Mouse (Mus musculus) limb, embryonic 15.5 days (tissue): ENCODE results near the gene Wdr38. TPM values are rescaled to one million over a fixed set of nuclear protein-coding genes. Genes with fewer than 3 reads are reported as not detected.

ENCODE experiments used
- ATAC-seq: fragments of 200-750 bp; cut with Nextera tagmentation; 2 replicates; pipeline ENCODE4 v1.8.0; 2017; ENCODE audit warnings: low read depth, moderate TSS enrichment; ENCODE audit not compliant: insufficient number of reproducible peaks, low FRiP score, low TSS enrichment
- H3K27ac ChIP-seq: fragments of 300-500 bp; sonication (generic); 2 replicates; pipeline ENCODE4 v1.5.1; 2015; ENCODE audit warnings: moderate library complexity, mild to moderate bottlenecking, inconsistent platforms
- H3K27me3 ChIP-seq: fragments of 300-500 bp; sonication (generic); 2 replicates; pipeline ENCODE4 v1.6.1; 2015; ENCODE audit warnings: inconsistent platforms
- H3K36me3 ChIP-seq: fragments of 300-500 bp; sonication (generic); 2 replicates; pipeline ENCODE4 v1.6.1; 2015; ENCODE audit warnings: inconsistent platforms
- H3K4me1 ChIP-seq: fragments of 300-500 bp; sonication (generic); 2 replicates; pipeline ENCODE4 v1.6.1; 2015; ENCODE audit warnings: inconsistent platforms
- H3K4me2 ChIP-seq: fragments of 300-500 bp; sonication (generic); 2 replicates; pipeline ENCODE4 v1.6.1; 2015; ENCODE audit warnings: mild to moderate bottlenecking, inconsistent platforms
- H3K4me3 ChIP-seq: fragments of 300-500 bp; sonication (generic); 2 replicates; pipeline ENCODE4 v1.5.1; 2015; ENCODE audit warnings: mild to moderate bottlenecking, inconsistent platforms
- H3K9ac ChIP-seq: fragments of 300-500 bp; sonication (generic); 2 replicates; pipeline ENCODE4 v1.6.1; 2015; ENCODE audit warnings: inconsistent platforms
- H3K9me3 ChIP-seq: fragments of 300-500 bp; sonication (generic); 2 replicates; pipeline ENCODE4 v1.6.1; 2016; ENCODE audit warnings: inconsistent platforms
- WGBS: fragments of 180-500 bp; shearing (Covaris S2); methylation state at CpG from one replicate; pipeline ENCODE4 v1.1.7; 2015; 5-methylcytosine and 5-hydroxymethylcytosine counted together
- polyA plus RNA-seq: library from polyadenylated mRNA; unstranded; fragments of >200 nt; fragmentation: Nextera tagmentation; extraction: Ambion mirVana; gene quantifications from 2 replicates; pipeline ENCODE4 v1.2.1, GENCODE M21; 2015

Gene Wdr38
- polyA plus RNA-seq, 1 experiment from 2014 or later: 1.5 TPM

DNA sequence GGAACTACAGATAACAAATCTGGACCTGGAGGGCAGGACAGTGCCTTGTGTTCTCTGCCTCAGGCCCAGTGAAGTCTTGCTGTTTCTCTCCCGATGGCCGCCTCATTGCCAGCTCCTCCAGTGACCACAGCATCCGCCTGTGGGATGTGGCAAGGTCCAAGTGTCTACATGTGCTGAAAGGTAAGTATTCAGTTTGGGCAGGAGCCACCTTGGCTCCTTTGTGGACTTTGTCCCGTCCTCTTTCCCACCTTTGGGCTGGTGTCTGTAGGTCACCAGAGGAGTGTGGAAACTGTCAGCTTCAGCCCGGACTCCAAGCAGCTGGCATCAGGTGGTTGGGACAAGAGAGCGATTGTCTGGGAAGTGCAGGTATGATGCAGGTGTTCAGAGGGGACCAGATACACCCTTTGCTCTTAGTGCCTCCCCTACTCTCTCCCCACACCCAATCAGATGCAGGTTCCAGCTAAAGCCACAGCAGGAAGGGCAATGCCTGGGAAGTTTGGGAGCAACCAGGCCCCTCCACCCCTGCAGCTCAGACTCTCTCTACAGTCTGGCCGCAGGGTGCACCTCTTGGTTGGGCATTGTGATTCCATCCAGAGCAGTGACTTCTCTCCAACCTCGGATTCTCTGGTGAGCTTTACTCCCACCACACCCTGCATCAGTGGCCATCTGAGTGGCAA lies 2.8 kb downstream of the Wdr38 start:
- Histone ChIP-seq H3K4me2 (no peak overlapping the region), H3K9me3 (no peaks in the 10 kb centered on the region), H3K27ac (no peak overlapping the region), H3K4me3 (no peak overlapping the region), H3K4me1 (peaks cover 32% of the 10 kb centered on the region), H3K9ac (no peak overlapping the region), H3K27me3 (no peaks in the 10 kb centered on the region), H3K36me3 (peaks cover 43% of the 10 kb centered on the region)
- ATAC-seq: no peak
- WGBS: 65% methylated on average over 8 of the region's 8 CpGs

DNA sequence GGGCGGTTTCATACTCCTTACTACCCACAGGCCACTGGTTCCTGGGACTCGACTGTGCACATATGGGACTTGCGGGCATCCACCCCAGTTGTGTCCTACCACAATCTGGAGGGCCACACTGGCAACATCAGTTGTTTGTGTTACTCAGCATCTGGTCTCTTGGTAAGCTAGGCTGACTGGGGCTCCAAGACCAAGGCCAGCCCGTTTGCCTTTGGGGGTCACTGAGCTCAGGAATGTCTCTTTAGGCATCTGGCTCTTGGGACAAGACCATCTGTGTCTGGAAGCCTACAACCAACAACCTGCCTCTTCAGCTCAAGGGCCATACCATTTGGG lies 3.3 kb downstream of the Wdr38 start:
- no peaks in the 10 kb centered on the region for H3K27me3 ChIP-seq
- H3K4me1 ChIP-seq: peaks cover 32% of the 10 kb centered on the region
- no peak overlapping the region for H3K4me3 ChIP-seq
- ATAC-seq: no peak
- H3K36me3 ChIP-seq: peaks cover 43% of the 10 kb centered on the region
- no peak overlapping the region for H3K27ac ChIP-seq
- no peak overlapping the region for H3K9ac ChIP-seq
- H3K4me2 ChIP-seq: no peak overlapping the region
- no peaks in the 10 kb centered on the region for H3K9me3 ChIP-seq
- 80% methylated on average over 4 of the region's 4 CpGs for WGBS

DNA sequence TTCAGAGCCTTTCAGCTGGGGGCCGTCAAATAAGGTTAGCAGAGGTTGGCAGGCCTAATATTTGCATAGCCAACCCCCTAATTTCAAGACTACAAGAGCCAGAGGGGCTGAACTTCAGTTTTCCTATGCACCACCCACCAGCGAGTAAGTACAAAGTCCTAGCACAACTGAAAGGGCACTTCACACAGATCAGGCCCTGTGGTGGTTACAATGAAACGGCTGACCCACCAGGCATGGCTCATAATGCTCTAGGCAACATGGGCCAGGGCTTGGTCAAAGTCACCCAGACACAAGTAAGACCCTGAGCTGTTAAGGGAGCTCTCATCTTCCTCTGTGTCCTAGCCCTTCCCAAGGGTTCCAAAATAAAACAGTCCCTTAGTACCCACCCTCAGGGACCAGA lies 4.6 kb downstream of the Wdr38 start:
- Histone ChIP-seq H3K9me3 (no peaks in the 10 kb centered on the region), H3K4me1 (peaks cover 40% of the 10 kb centered on the region), H3K9ac (no peak overlapping the region), H3K4me2 (no peak overlapping the region), H3K27ac (no peak overlapping the region), H3K27me3 (no peaks in the 10 kb centered on the region), H3K4me3 (no peak overlapping the region), H3K36me3 (peaks cover 43% of the 10 kb centered on the region)
- WGBS: 78% methylated on average over 3 of the region's 3 CpGs
- no peak for ATAC-seq

DNA sequence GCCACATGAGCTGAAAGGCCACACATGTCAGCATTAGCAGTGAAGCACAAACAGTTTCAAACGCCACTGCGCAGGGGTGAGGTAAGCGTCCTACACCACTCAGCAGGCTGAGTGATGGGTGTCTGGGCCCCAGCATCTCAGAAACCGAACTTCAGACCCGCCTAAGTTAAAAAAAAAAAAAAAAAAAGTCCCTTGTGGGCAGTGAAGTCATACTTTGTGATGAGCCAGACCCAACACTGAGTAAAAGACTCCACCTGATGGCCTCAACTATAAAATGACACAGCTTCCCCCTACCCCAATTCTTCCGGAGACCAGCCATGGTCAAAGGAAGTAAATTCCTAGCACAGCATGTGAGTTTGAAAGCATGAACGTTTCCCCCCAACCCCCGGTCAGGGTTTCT lies 5.8 kb downstream of the Wdr38 start:
- Histone ChIP-seq H3K27me3 (no peaks in the 10 kb centered on the region), H3K4me1 (peaks cover 36% of the 10 kb centered on the region), H3K4me3 (peak overlapping the region; percentile 68; the same call in 1 of the 2 replicates), H3K36me3 (peaks cover 43% of the 10 kb centered on the region), H3K4me2 (peak overlapping the region; percentile 70), H3K9me3 (no peaks in the 10 kb centered on the region), H3K27ac (no peak overlapping the region; the same call in 1 of the 2 replicates), H3K9ac (no peak overlapping the region)
- WGBS: 52% methylated on average over 8 of the region's 8 CpGs
- no peak for ATAC-seq

DNA sequence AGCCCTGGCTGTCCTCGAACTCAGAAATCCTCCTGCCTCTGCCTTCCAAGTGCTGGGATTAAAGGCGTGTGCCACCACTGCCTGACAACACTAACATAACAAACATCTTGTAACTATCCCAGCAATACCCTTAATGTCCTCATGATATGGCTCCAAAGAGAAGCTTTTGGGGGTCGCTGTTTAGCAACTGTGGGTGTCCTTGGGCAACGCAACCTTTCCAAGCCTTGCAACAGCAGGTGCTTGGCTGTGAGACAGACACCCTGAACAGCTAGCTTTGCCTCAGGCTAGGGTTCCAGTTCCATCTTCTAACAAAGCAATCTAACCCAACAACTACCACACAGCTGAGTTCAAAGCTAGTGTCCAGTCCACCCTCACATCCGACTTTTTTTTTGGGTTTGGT lies 6.2 kb downstream of the Wdr38 start:
- WGBS: 61% methylated on average over 5 of the region's 5 CpGs
- peaks cover 33% of the 10 kb centered on the region for H3K4me1 ChIP-seq
- H3K9me3 ChIP-seq: no peaks in the 10 kb centered on the region
- peaks cover 43% of the 10 kb centered on the region for H3K36me3 ChIP-seq
- ATAC-seq: no peak
- H3K4me2 ChIP-seq: peak overlapping the region; percentile 70
- no peaks in the 10 kb centered on the region for H3K27me3 ChIP-seq
- H3K27ac ChIP-seq: no peak overlapping the region
- no peak overlapping the region; the same call in 1 of the 2 replicates for H3K9ac ChIP-seq
- H3K4me3 ChIP-seq: peak overlapping the region; percentile 68

DNA sequence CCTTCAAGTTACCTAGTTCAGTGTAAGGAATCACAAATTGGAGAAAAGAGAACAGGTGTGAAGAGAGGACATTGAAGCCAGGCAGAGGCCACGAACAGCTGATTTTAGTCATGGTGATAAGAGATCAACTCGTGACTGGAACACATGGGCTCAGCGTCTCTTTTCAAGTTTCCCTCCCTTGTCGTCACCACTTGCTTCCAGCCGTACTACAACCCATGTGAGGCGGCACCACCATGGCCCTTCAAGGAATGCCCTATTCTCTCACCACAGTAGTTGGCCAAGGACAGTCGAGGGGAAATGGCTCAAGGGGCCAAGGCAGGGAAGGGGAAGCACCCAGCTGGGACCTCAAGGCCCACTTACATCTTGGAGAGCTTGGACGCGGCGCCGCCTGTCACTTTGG lies 7.1 kb downstream of the Wdr38 start:
- 0% methylated on average over 11 of the region's 11 CpGs for WGBS
- Histone ChIP-seq H3K27ac (peak overlapping the region; percentile 93), H3K9ac (peak overlapping the region; percentile 75), H3K4me2 (peak overlapping the region; percentile 70), H3K27me3 (no peaks in the 10 kb centered on the region), H3K36me3 (peaks cover 42% of the 10 kb centered on the region), H3K4me3 (peak overlapping the region; percentile 68), H3K9me3 (no peaks in the 10 kb centered on the region), H3K4me1 (peaks cover 40% of the 10 kb centered on the region)
- ATAC-seq: no peak

DNA sequence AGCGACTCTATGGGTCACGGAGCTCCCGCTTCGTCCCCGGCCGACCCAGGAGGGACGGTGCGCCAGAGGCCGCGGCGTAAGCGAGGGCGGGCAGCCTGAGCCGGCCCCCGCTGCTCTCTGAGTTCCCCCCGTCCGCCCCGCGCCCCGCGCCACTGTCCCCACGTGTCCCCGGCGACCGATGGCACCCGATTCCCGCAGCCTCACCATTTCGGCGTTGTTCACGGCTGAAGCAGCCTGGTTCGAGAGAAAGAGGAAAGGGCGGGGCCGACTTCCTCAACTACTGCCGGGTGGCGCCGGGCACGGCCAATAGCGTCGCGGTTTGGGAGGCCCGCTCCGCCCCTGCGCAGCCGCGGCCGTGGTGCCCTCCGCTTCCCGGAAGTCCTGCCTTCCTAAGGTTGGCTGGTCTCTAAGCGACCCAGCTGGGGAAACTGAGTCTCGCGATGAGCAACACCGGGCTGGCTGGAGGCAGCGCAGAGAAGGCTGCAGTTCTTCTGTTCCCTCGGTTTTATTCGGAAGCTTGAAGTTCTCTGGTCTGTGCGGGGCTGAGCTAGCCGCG lies 7.7 kb downstream of the Wdr38 start, which contains the start of gene Arpc5l:
Gene Arpc5l (plus strand): TSS at position 469 of the 556 bp plus-strand sequence.
- Histone ChIP-seq H3K4me3 (peak within 1 kb of the TSS; percentile 68), H3K27ac (peak within 1 kb of the TSS; percentile 93), H3K4me2 (peak within 1 kb of the TSS; percentile 70), H3K4me1 (peaks cover 44% of the 10 kb centered on the region), H3K27me3 (no peaks in the 10 kb centered on the region), H3K9ac (peak within 1 kb of the TSS; percentile 75), H3K36me3 (peaks cover 36% of the 10 kb centered on the region), H3K9me3 (no peaks in the 10 kb centered on the region)
- ATAC-seq: peak; percentile 83
- WGBS: under 1% methylated on average over 58 of the region's 58 CpGs

DNA sequence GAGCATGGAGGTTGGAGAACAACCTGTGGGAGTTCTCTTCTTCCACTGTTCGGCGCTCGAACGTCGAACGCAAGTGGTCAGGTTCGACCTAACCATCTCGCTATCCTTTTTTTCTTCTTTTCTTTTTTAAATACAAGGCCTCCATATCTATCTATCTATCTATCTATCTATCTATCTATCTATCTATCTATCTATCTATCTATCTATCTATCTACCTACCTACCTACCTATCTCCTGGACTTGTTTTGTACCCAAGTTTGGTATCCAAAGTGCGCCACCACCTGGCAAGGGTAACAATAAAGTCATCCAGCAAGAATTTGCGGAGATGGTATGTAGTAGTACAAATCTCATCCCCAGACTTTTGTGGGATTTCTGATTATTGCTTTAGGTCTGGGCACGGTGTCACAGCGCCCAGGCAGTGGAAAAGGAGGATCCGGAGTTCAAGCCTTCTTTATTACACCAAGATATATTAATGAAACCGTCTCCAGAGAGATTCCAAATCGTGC lies 8.4 kb downstream of the Wdr38 start, which contains the start of gene Rpl35:
Gene Rpl35 (minus strand): TSS at position 51 of the 506 bp plus-strand sequence.
- H3K4me2 ChIP-seq: peak within 1 kb of the TSS; percentile 70
- WGBS: 10% methylated on average over 15 of the region's 15 CpGs
- H3K36me3 ChIP-seq: peaks cover 30% of the 10 kb centered on the region
- peak within 1 kb of the TSS; percentile 75 for H3K9ac ChIP-seq
- H3K4me3 ChIP-seq: peak within 1 kb of the TSS; percentile 68
- ATAC-seq: no peak
- no peaks in the 10 kb centered on the region for H3K27me3 ChIP-seq
- peak within 1 kb of the TSS; percentile 93 for H3K27ac ChIP-seq
- no peaks in the 10 kb centered on the region for H3K9me3 ChIP-seq
- H3K4me1 ChIP-seq: peaks cover 49% of the 10 kb centered on the region

DNA sequence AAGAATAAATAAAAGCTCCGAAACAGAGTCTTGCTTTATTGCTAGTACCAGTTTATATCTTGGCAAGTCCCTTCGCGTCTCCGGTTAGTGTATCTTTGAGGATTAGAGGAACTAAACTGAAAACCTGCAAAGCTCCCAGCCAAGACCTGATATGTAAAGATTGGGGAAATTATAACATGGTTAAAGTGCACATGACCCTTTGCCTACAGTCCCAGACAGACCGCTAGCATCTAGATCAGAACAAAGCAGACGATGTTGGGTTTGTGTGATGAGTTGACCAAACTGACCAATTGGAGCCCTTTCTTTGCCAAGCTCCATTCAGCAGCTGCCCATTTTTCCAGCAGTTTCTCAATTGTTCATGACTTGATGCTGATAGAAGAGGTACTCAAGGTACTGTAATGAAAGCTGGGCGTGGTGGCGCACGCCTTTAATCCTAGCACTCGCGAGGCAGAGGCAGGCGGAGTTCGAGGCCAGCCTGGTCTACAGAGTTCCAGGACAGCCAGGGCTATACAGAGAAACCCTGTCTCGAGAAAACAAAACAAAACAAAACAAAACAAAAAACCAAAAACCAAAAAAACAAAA lies 9.0 kb downstream of the Wdr38 start:
- Histone ChIP-seq H3K4me2 (peak overlapping the region; percentile 70), H3K27ac (no peak overlapping the region), H3K4me1 (peaks cover 52% of the 10 kb centered on the region), H3K9ac (no peak overlapping the region), H3K36me3 (peaks cover 28% of the 10 kb centered on the region), H3K4me3 (peak overlapping the region; percentile 68), H3K9me3 (no peaks in the 10 kb centered on the region), H3K27me3 (no peaks in the 10 kb centered on the region)
- ATAC-seq: no peak
- WGBS: 93% methylated on average over 14 of the region's 14 CpGs

DNA sequence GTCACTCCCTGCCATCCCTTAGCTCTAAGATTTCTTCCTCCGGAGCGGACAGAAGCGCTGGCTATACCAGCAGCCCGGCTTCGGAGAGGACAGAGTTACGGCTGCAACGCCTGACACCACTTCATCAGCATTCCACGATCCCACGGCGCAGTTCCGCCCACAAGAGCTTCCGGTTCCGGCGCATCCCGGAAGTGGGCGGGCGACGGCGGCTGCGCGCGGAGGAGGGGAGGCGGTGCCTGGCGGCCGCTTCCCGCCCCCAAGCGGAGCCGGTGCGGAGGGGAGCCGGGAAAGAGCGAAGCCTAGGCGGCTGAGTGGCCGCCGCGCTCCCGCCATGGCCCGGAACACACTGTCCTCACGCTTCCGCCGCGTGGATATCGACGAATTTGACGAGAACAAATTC lies 10.6 kb downstream of the Wdr38 start:
- Histone ChIP-seq H3K36me3 (peaks cover 21% of the 10 kb centered on the region), H3K27ac (peak overlapping the region; percentile 94), H3K27me3 (no peaks in the 10 kb centered on the region), H3K9me3 (no peaks in the 10 kb centered on the region), H3K4me2 (peak overlapping the region; percentile 73), H3K4me3 (peak overlapping the region; percentile 92), H3K4me1 (peaks cover 47% of the 10 kb centered on the region), H3K9ac (peak overlapping the region; percentile 87)
- WGBS: under 1% methylated on average over 43 of the region's 44 CpGs
- ATAC-seq: peak; percentile 83

DNA sequence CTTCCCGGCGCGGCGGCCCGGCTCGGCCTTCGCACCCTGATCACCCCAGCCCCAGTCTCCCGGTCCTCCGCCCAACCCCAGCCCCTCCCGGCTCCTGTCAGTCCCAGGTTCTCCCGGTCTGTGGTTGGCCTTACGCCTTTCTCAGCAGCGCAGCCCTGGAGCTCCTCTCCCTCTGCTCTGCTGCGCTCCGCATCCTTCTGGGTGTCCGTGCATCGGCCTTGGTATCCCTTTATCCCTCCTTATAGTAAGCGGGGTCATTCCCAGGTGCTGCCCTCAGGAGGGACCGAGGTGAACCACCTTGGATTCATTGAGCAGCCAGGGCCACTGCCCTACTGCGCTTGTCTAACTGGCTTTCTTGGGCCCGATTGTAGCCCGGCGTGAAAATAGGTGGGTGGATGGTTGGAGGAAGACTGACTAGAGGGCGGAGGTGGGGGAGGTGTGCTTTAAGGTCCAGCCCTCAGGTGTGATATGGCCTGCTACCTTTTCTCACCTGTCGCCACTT lies 11.1 kb downstream of the Wdr38 start:
- ATAC-seq: peak; percentile 11; the same call in 1 of the 2 replicates
- Histone ChIP-seq H3K27me3 (no peaks in the 10 kb centered on the region), H3K4me2 (peak overlapping the region; percentile 73), H3K9ac (peak overlapping the region; percentile 87), H3K4me1 (peaks cover 42% of the 10 kb centered on the region), H3K9me3 (no peaks in the 10 kb centered on the region), H3K36me3 (peaks cover 20% of the 10 kb centered on the region), H3K4me3 (peak overlapping the region; percentile 92), H3K27ac (peak overlapping the region; percentile 94)
- WGBS: under 1% methylated on average over 25 of the region's 25 CpGs

DNA sequence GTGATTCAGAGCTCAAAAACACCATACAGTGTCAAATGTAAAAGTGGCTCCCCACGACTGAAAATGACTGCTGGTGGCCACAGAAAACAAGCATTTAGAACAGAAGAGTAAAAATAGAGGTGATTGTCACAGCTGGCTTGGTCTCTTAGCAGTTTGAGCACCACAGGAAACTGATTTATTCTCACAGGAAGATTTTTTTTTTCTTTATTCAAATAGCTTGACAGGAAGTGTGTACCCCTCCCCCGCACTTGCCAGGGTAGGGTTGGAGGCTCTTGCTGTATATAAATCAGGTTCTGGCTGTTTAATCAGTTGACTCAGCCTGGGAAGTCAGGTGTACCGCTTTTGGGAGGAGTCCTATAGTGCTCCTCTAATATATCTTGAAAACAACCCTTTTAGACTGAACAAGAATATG lies 11.7 kb downstream of the Wdr38 start:
- ATAC-seq: no peak
- 18% methylated on average over 3 of the region's 3 CpGs for WGBS

More for the DNA sequence above, 11.7 kb downstream of the Wdr38 start:
- H3K4me3 ChIP-seq: peak overlapping the region; percentile 92
- peak overlapping the region; percentile 87 for H3K9ac ChIP-seq
- H3K4me1 ChIP-seq: peaks cover 36% of the 10 kb centered on the region
- no peaks in the 10 kb centered on the region for H3K9me3 ChIP-seq
- peaks cover 22% of the 10 kb centered on the region for H3K36me3 ChIP-seq
- H3K4me2 ChIP-seq: peak overlapping the region; percentile 73
- no peaks in the 10 kb centered on the region for H3K27me3 ChIP-seq
- H3K27ac ChIP-seq: peak overlapping the region; percentile 94; the same call in 1 of the 2 replicates
